ENCODE assay signal across 9 mouse cellular contexts in genomic region chr7:122512430-122512966, GRCm38 (mm10).
DNase-seq lines count a peak whose midpoint lies in the region; ATAC-seq lines count a peak whose summit lies in the region.
"Had no signal": no experiment of that assay in that cellular context is flagged by ENCODE, and none has a peak within 500 bp of the region (broad histone marks: within the 10 kb centered on the region; RNA-seq: fewer than 3 reads in every experiment).

No protein-coding gene starts in this region.

- H3K27ac ChIP-seq in heart, embryonic 11.5 days (ENCODE audit: low read depth, low read length): no peak overlapping the region
- peak overlapping the region; percentile 42 for H3K27ac ChIP-seq in lung, embryonic 15.5 days
- H3K27ac ChIP-seq: embryonic facial prominence, embryonic 15.5 days; heart, embryonic 15.5 days had no signal

- intact Hi-C loops in heart, postnatal 10 days (cut with DNase I): no loop called here

- H3K4me3 ChIP-seq in heart, embryonic 11.5 days (ENCODE audit: low read depth, low read length): no peak overlapping the region
- no peak overlapping the region for H3K4me3 ChIP-seq in lung, embryonic 15.5 days
- H3K4me3 ChIP-seq: embryonic facial prominence, embryonic 15.5 days; heart, embryonic 15.5 days had no signal

- no peaks in the 10 kb centered on the region for H3K4me1 ChIP-seq in heart, embryonic 11.5 days (ENCODE audit: control insufficient read depth, insufficient read depth, low read length)
- H3K4me1 ChIP-seq in lung, embryonic 15.5 days: peaks cover 24% of the 10 kb centered on the region
- H3K4me1 ChIP-seq: embryonic facial prominence, embryonic 15.5 days; heart, embryonic 15.5 days had no signal

- peak; percentile 21 to 23 for DNase-seq in heart, postnatal 10 days
- DNase-seq in lung, postnatal 25 days (ENCODE audit: low spot score): no peak
- peak; percentile 64 for DNase-seq in brain, adult 2 months (ENCODE audit: low read depth, low spot score)
- DNase-seq in lung, postnatal 4 days: peak; percentile 7 to 43
- no peak for DNase-seq in thymus, postnatal 14 days

- H3K9ac ChIP-seq in heart, embryonic 11.5 days (ENCODE audit: low read depth, low read length): no peak overlapping the region
- H3K9ac ChIP-seq in lung, embryonic 15.5 days: no peak overlapping the region
- H3K9ac ChIP-seq: embryonic facial prominence, embryonic 15.5 days; heart, embryonic 15.5 days had no signal

- no peaks in the 10 kb centered on the region for H3K36me3 ChIP-seq in heart, embryonic 11.5 days (ENCODE audit: control insufficient read depth, insufficient read depth, low read length)
- H3K36me3 ChIP-seq in lung, embryonic 15.5 days: no peaks in the 10 kb centered on the region
- H3K36me3 ChIP-seq: embryonic facial prominence, embryonic 15.5 days; heart, embryonic 15.5 days had no signal

- H3K4me2 ChIP-seq in heart, embryonic 11.5 days: no peak overlapping the region
- H3K4me2 ChIP-seq in lung, embryonic 15.5 days: no peak overlapping the region
- H3K4me2 ChIP-seq: embryonic facial prominence, embryonic 15.5 days; heart, embryonic 15.5 days had no signal

- WGBS in heart, embryonic 11.5 days (ENCODE audit: insufficient replicate concordance): 82% methylated on average over 13 of the region's 13 CpGs
- 41% methylated on average over 13 of the region's 13 CpGs for WGBS in lung, embryonic 15.5 days

- H3K27me3 ChIP-seq in heart, embryonic 11.5 days (ENCODE audit: control insufficient read depth, insufficient read depth, low read length): no peaks in the 10 kb centered on the region
- H3K27me3 ChIP-seq in lung, embryonic 15.5 days: no peaks in the 10 kb centered on the region
- H3K27me3 ChIP-seq: embryonic facial prominence, embryonic 15.5 days; heart, embryonic 15.5 days had no signal

- H3K9me3 ChIP-seq in heart, embryonic 11.5 days (replicated peaks; ENCODE audit: control insufficient read depth, low read length): no peaks in the 10 kb centered on the region
- H3K9me3 ChIP-seq in lung, embryonic 15.5 days: no peaks in the 10 kb centered on the region
- H3K9me3 ChIP-seq: embryonic facial prominence, embryonic 15.5 days; heart, embryonic 15.5 days had no signal

- no peak for ATAC-seq in heart, embryonic 11.5 days (replicated peaks; ENCODE audit: insufficient number of reproducible peaks, low FRiP score, low TSS enrichment)
- ATAC-seq in lung, embryonic 15.5 days (ENCODE audit: borderline replicate concordance, extremely low read depth, low FRiP score, low TSS enrichment): peak; percentile 74

Comparison
In these comparisons a context has a peak if more than half of its experiments do, and no peak if none do; other contexts are left out.
1. DNase-seq: peak in heart, postnatal 10 days (2 of 2), brain, adult 2 months (single experiment) and lung, postnatal 4 days (2 of 2); none in lung, postnatal 25 days (single experiment) and thymus, postnatal 14 days (single experiment).